Mouse (Mus musculus) spleen, adult 2 months (tissue): ENCODE data around the gene Dgcr6.

ENCODE experiments used
- CTCF ChIP-seq: fragments of 200-500 bp; IDR thresholded peaks from 2 replicates; pipeline ENCODE4 v1.5.1; 2011; ENCODE audit warnings: mild to moderate bottlenecking, inconsistent platforms; ENCODE audit not compliant: insufficient read depth, insufficient read length, insufficient replicate concordance; ENCODE audit errors: extremely low read depth
- POLR2A ChIP-seq: fragments of 200-500 bp; IDR thresholded peaks from 2 replicates; pipeline ENCODE4 v1.6.1; 2011; ENCODE audit warnings: low read depth, low read length, inconsistent platforms

GRCm38 (mm10) chr16:18079300-18079699 lies 26.6 kb downstream of the Dgcr6 start:
- TF ChIP-seq POLR2A (no peak), CTCF (no peak)
